Mouse (Mus musculus) heart, postnatal 25 days (tissue): ENCODE results near the gene Olfr1223. TPM values are rescaled to one million over a fixed set of nuclear protein-coding genes. Genes with fewer than 3 reads are reported as not detected.
"Not testable (repeated sequence)": the region's sequence is repeated elsewhere in the genome, so short reads cannot be mapped to it uniquely, and the experiment has no call there.

Experiments
- DNase-seq: peaks from one replicate; pipeline ENCODE4 v3.0.0; 2022; ENCODE audit warnings: low spot score
- intact Hi-C: fragments of 180-260 bp; cut with DNase I; formaldehyde crosslinking; loops from one replicate; pipeline ENCODE4 v1.15.1; 2025
- total RNA-seq, 2 experiments: library from RNA; stranded (reverse); gene quantifications; 2 replicates each; pipeline ENCODE4 v1.2.3; 2021

The Olfr1223 gene
- not detected for total RNA-seq

DNA sequence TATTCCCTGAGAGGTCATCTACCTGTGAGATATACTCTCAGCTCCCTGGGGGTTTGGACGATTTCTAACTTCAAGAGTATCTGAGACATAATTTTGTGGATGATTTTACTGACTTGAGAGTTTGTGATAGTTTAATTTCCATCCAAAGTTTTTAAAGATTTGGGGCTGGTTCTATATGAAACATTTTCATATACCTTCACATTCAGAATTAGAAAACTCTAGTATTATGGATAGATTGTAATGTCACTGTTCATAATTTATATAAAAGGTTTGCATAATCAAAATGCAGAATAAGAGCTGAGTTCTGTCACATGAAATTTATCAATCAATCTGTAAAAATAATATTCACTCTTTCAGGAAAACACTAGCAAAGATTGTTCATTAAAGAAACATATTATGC, at the start of gene Olfr1223:
Gene Olfr1223, minus strand, starts transcription at position 101 of the 400 bp plus-strand sequence.
- intact Hi-C loops = no loop called here
- DNase-seq = no peak

DNA sequence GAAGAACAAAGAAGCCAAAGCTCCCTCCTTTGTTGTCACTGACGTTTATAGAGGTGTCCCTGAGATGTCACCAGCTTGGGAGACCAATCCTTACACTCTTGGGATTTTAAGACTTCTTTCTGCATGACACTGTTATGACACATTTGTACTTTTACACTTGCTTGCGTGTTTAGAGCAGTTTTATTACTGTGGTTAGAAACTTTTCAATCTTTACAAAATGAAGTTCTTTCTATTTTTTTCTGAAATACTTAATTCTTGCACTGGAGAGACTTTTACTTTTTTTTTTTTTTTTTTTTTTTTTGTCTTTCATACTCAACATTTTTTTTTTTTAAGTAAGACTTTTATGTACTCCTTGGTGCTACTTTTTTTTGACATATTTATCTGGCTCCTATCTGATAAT, 48.6 kb upstream of the Olfr1223 start, which contains the start of gene Olfr1226:
Gene Olfr1226, minus strand, starts transcription at position 101 of the 400 bp plus-strand sequence.
- DNase-seq = no peak
- intact Hi-C loops = no loop called here

DNA sequence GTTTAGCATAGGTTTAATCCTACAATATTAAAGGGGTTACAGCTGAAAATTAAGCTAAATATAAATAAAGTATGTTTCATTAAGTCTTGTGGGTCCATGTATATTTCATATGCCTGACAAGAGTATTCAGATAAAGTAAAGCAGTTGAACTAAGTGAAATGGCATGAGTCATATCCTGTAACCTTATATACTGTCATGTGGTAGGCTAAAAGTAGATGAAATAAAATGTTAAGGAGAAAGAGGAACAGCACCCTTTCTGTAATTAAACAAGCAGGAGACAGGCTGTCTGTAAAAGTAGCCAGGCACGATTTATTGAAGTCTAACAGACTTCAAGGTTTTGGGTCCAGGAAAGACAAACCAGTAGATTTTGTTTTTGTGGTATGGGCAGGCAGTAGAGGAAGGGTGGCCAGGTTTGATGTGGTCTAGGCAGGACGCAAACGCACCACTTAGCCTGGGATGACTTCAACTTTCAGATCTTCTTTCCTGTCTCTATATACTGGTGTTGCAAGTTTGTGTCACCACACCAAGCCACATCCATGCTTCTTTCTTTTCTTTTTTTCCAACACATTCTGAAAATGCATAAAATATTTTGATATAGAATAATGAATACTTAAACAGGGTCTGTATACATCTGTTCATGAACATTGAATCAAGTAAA, 45.1 kb upstream of the Olfr1223 start:
- intact Hi-C loops = no loop called here
- no peak for DNase-seq

DNA sequence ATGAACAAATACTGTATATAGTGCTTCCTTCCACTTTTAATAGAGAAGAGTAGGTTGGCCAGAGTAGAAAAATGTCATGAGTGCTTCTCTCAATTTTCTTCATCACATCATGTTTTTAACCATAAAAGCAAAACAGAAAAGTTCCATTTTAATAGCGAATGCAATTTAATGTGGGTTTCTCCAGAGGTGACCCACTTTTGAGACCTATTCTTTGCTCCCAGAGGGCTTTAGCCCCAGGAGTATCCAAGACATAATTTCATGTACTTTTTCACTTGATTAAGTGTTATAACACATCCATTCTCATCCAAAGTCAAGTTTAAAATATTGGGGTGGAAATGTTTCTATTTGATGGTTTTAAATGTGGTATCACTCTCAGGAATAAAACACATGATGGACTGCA, 23.2 kb upstream of the Olfr1223 start, which contains the start of gene Olfr1225:
Gene Olfr1225, minus strand, starts transcription at position 101 of the 400 bp plus-strand sequence.
- no peak for DNase-seq
- intact Hi-C loops = no loop called here

DNA sequence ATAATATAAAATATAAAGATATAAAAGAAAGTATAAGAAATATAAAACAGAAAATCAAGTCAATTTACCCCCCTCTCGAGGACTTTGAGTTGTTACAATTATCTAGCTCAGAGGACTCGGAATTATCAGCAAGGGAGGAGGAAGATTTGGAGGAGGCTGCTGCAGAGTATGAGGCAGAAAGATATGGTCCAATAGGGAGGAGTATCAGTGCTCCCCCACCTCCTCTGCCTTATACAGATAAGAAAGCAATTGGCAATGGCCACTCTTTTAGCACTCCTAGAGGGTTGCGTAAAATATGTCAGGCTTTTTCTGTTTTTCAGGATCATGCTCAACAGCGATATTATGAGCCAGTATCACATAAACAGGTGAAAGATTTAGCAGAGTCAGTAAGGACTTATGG, 13.4 kb upstream of the Olfr1223 start:
- intact Hi-C loops, DNase-seq: not testable (repeated sequence)

DNA sequence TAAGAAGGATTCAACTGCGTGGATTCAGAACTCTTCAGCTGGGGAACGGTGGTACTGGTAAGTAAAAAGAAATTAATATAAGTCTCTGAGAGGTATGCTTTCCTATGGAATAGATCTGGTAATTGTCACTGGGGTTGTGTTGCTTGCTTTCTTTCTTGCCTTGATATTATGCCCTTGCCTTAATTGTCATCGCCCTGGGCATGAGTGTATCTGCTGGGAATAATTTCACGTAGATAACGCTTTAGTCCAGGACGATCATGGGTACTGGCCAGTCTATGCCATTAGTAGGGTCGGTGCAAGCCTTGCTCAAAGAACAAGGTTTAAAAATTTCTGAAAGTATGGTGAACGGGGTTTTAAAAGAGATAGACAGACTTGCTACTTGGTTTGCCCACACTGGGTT, 12.6 kb upstream of the Olfr1223 start, which contains the start of gene Olfr1224-ps1:
Gene Olfr1224-ps1, minus strand, starts transcription at position 101 of the 400 bp plus-strand sequence.
- intact Hi-C loops, DNase-seq: not testable (repeated sequence)

DNA sequence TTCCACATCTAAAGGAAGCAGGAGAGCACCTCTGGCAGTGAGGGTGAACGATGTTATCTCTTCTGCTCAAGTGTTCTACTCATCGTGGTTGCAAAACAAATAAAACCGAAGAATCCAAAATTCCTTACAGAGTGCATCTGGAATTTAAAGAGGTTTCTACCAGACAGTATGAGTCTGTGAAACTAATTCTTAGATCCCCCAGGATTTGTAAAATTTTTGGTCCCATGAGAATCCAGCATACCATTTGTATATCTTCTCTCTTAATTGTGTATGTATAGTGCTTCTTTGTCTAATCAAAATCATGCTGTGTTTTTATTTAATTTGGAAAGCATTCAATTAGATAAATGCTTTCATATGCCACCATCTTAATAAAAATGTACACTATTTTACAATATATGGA, 18.4 kb downstream of the Olfr1223 start, which contains the start of gene Olfr1222:
Gene Olfr1222, minus strand, starts transcription at position 101 of the 400 bp plus-strand sequence.
- DNase-seq = no peak
- intact Hi-C loops = no loop called here

DNA sequence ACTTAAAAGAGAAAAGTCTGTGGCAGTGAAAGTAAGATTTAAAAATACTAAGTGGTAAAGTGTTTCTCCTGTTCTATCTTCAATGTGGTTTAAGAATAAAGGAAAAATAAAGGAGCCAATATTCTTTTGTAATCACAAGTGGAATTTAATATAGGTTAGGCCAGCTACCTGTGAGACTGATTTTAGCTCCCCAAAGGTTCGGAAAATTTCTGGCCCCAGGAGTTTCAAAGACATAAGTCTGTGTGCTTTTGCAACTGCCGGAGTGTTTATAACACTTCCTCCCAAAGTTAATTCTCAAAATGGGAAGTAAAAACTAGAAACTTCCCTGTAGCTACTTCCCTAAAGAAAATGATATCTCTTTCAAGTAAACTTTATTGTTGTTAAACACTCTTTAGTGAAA, 34.2 kb downstream of the Olfr1223 start, which contains the start of gene Olfr1221:
Gene Olfr1221, minus strand, starts transcription at position 101 of the 400 bp plus-strand sequence.
- intact Hi-C loops = no loop called here
- DNase-seq = no peak

DNA sequence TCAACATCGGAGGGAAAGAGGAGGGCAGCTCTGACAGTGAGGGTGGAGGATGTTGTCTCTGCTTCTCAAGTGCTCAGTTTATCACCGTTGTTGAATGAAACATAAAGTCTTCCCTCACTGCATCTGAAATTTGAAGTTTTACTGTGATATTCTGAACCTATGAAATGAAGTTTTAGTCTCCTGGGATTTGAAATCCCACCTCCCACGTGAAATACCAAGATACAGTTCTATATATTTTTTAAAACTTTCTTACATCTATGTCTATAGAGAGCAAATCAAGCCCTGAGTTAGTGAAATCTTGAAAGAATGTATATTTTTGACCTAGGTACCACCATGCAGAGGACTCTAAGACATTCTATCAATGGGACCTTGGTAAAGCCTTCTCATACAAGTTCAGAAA, 44.6 kb downstream of the Olfr1223 start, which contains the start of gene Olfr1220:
Gene Olfr1220, minus strand, starts transcription at position 101 of the 400 bp plus-strand sequence.
- intact Hi-C loops = no loop called here

DNA sequence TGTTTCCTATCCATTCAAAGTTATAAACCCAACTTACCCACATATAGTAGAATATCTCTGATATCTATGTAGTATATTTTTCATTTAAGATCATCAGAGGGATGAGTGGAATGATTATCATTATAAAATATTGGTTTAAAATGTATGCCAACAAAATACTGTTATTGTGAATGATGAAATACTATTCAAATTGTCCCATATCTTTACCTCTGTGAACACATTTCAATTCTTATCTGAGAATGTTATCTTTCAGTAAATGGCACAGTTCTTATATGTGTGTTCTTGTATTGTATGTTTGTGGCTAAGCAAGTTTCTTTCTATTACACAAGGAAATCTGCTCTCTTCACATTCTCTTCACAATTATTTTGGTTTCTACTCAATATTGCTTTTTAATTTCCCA, 45.7 kb downstream of the Olfr1223 start:
- no peak for DNase-seq
- intact Hi-C loops = no loop called here

More for the DNA sequence above, 44.6 kb downstream of the Olfr1223 start, which contains the start of gene Olfr1220:
- DNase-seq = no peak

DNA sequence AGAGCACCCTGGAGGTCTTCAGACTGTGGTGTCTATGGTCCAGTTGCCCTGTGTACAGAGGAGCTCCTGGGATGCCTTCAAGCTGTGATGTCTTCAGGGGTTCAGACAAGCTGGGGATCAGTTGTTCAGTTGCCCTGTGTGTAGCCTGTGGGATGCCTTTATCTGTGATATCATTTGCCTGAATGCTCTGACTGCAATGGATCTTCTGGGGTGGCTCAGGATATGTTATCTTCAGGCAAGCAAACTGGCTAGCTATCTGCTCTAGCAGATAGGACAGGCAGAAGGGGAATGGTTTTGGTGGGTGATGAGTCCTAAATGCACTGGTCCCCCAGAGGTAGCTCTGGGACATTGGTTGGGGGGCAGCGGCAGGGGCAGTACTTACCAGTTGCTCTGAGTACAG, 57.5 kb downstream of the Olfr1223 start:
- intact Hi-C loops = no loop called here
- DNase-seq = no peak

Other genes with a start within 250 kb of the Olfr1223 start
- gene Olfr1208, start 249.2 kb downstream of the Olfr1223 start, total RNA-seq = not detected
- not detected for gene Olfr1209, start 236.4 kb downstream of the Olfr1223 start, total RNA-seq
- not detected for gene Olfr1211, start 213.4 kb downstream of the Olfr1223 start, total RNA-seq
- not detected for gene Olfr1212, start 197.6 kb downstream of the Olfr1223 start, total RNA-seq
- gene Gm13762, start 171.3 kb downstream of the Olfr1223 start, total RNA-seq = not detected
- gene Olfr1214, start 158.9 kb downstream of the Olfr1223 start, total RNA-seq = not detected
- gene Olfr1215, start 144.6 kb downstream of the Olfr1223 start, total RNA-seq = not detected
- gene Olfr1216, start 133.2 kb downstream of the Olfr1223 start, total RNA-seq = not detected
- not detected for gene Olfr1217, start 119.5 kb downstream of the Olfr1223 start, total RNA-seq
- gene Olfr1218, start 90.4 kb downstream of the Olfr1223 start, total RNA-seq = not detected
- not detected for gene Olfr1219, start 68.0 kb downstream of the Olfr1223 start, total RNA-seq
- gene Olfr1220, start 44.7 kb downstream of the Olfr1223 start, total RNA-seq = not detected
- not detected for gene Olfr1221, start 34.3 kb downstream of the Olfr1223 start, total RNA-seq
- gene Olfr1222, start 18.5 kb downstream of the Olfr1223 start, total RNA-seq = not detected
- gene Olfr1224-ps1, start 12.5 kb upstream of the Olfr1223 start, total RNA-seq = not detected
- gene Olfr1225, start 23.1 kb upstream of the Olfr1223 start, total RNA-seq = not detected
- gene Olfr1226, start 48.5 kb upstream of the Olfr1223 start, total RNA-seq = not detected
- gene Olfr1228, start 102.5 kb upstream of the Olfr1223 start, total RNA-seq = not detected
- gene Olfr1229, start 136.5 kb upstream of the Olfr1223 start, total RNA-seq = not detected
- gene Olfr1230, start 145.7 kb upstream of the Olfr1223 start, total RNA-seq = not detected
- gene Olfr1231, start 155.5 kb upstream of the Olfr1223 start, total RNA-seq = not detected
- not detected for gene Olfr1232, start 178.1 kb upstream of the Olfr1223 start, total RNA-seq
- not detected for gene Olfr1233, start 190.8 kb upstream of the Olfr1223 start, total RNA-seq
- gene Olfr1234, start 213.3 kb upstream of the Olfr1223 start, total RNA-seq = not detected